Mouse (Mus musculus): Measurements from ENCODE around the gene Bach2. TPM values are rescaled to one million over a fixed set of nuclear protein-coding genes. Genes with fewer than 3 reads are reported as not detected.

Gene Bach2
- total and polyA plus RNA-seq, 2 experiments from 2014 or later, result 2.1 to 2.4 TPM

DNA sequence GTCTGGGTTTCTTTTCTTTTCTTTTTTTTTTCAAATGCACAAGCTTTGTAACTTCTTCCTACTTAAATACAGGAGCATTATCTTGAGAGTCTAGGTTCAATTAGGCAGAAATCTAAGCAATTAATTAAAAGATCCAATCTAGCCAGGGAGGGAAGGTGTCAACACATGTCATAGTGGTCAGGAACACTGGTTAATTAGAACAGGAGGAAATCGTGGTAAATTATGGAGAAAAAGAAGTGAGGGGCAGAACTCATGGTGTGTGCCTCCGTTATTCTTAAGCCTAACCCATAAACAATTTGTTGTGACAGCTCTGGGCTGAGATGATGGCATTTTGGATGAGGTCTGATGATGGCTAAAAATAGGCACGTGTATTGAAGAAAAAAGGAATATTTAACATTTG is 87.0 kb downstream of the Bach2 start:
- no peak overlapping the region for H3K4me3 ChIP-seq (ENCODE audit: low read depth, low read length)
- H3K27me3 ChIP-seq (ENCODE audit: control insufficient read depth, insufficient read depth, low read length), result no peaks in the 10 kb centered on the region
- no peak for DNase-seq (ENCODE audit: low spot score)
- H3K27ac ChIP-seq (ENCODE audit: low read depth), result no peak overlapping the region
- H3K4me1 ChIP-seq (ENCODE audit: control insufficient read depth, insufficient read depth), result peaks cover 25% of the 10 kb centered on the region
- H3K9me3 ChIP-seq (replicated peaks; ENCODE audit: control insufficient read depth, low read length), result no peaks in the 10 kb centered on the region
- H3K9ac ChIP-seq (replicated peaks; ENCODE audit: low read depth, low read length), result no peak overlapping the region
- no peak for ATAC-seq (ENCODE audit: insufficient read depth, low read depth)
- H3K4me2 ChIP-seq (ENCODE audit: low read depth, low read length), result no peak overlapping the region
- 0 out of 2 replicates have a peak, but pooled peaks cover 3% of the 10 kb centered on the region for H3K36me3 ChIP-seq (replicated peaks; ENCODE audit: control insufficient read depth, insufficient read depth, low read length)
- WGBS, result 74% methylated on average over 3 of the region's 3 CpGs
- TF ChIP-seq CTCF (IDR thresholded peaks at IDR 0.05; ENCODE audit: low read depth) (no peak), EP300 (IDR thresholded peaks at IDR 0.05; ENCODE audit: low read depth) (no peak)

DNA sequence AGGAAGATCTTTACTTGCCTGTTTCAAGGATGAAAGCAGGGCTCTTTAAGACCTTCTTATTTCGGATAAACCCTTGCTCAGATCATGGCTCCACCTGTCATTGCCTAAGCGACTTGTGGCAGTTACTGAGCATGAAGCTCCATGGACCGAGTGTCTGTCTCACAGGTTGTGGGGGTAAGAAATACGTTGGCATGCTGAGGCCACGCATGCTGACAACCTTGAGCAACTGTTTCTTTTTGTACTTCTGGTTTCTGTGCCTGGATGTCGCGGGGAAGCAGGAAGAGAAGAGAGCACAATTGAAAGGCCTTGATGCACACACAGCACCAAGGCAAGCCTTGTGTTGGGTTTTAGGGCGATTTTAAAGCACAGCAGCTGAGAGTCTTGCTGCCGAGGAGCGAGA is 87.7 kb downstream of the Bach2 start:
- no peak overlapping the region for H3K27ac ChIP-seq (ENCODE audit: low read depth)
- H3K4me2 ChIP-seq (ENCODE audit: low read depth, low read length), result no peak overlapping the region
- H3K9ac ChIP-seq (replicated peaks; ENCODE audit: low read depth, low read length), result no peak overlapping the region
- no peaks in the 10 kb centered on the region for H3K9me3 ChIP-seq (replicated peaks; ENCODE audit: control insufficient read depth, low read length)
- H3K4me3 ChIP-seq (ENCODE audit: low read depth, low read length), result no peak overlapping the region
- WGBS, result 58% methylated on average over 10 of the region's 10 CpGs
- ATAC-seq (ENCODE audit: insufficient read depth, low read depth) (no peak), DNase-seq (ENCODE audit: low spot score) (no peak)
- H3K4me1 ChIP-seq (ENCODE audit: control insufficient read depth, insufficient read depth), result peaks cover 32% of the 10 kb centered on the region
- H3K27me3 ChIP-seq (ENCODE audit: control insufficient read depth, insufficient read depth, low read length), result no peaks in the 10 kb centered on the region
- TF ChIP-seq CTCF (IDR thresholded peaks at IDR 0.05; ENCODE audit: low read depth) (no peak), EP300 (IDR thresholded peaks at IDR 0.05; ENCODE audit: low read depth) (no peak)
- 0 out of 2 replicates have a peak, but pooled peaks cover 3% of the 10 kb centered on the region for H3K36me3 ChIP-seq (replicated peaks; ENCODE audit: control insufficient read depth, insufficient read depth, low read length)

DNA sequence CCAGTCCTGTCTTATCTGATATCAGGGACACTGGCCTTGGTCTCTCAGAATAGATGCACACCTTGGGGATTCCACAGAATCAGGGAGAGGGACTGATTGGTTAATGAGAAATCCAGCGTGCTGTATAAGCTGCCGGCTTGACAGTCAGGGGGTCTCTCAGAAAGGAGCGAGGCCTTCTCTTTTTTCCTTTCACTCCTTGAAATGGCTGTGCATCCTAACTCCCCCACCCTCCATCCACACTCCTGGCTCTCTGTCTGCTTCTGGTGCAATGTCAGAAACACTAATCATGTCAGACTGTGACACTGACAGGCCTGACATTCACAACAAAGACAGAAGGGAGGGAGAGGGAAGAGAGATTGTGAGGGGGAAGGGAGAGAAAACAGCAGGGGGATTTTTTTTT is 88.3 kb downstream of the Bach2 start:
- TF ChIP-seq CTCF (IDR thresholded peaks at IDR 0.05; ENCODE audit: low read depth) (no peak), EP300 (IDR thresholded peaks at IDR 0.05; ENCODE audit: low read depth) (no peak)
- no peak for ATAC-seq (ENCODE audit: insufficient read depth, low read depth)
- no peaks in the 10 kb centered on the region for H3K27me3 ChIP-seq (ENCODE audit: control insufficient read depth, insufficient read depth, low read length)
- no peak for DNase-seq (ENCODE audit: low spot score)
- H3K9me3 ChIP-seq (replicated peaks; ENCODE audit: control insufficient read depth, low read length), result no peaks in the 10 kb centered on the region
- H3K4me3 ChIP-seq (ENCODE audit: low read depth, low read length), result no peak overlapping the region
- no peak overlapping the region for H3K27ac ChIP-seq (ENCODE audit: low read depth)
- 28% methylated on average over 3 of the region's 3 CpGs for WGBS
- 0 out of 2 replicates have a peak, but pooled peaks cover 3% of the 10 kb centered on the region for H3K36me3 ChIP-seq (replicated peaks; ENCODE audit: control insufficient read depth, insufficient read depth, low read length)
- H3K9ac ChIP-seq (replicated peaks; ENCODE audit: low read depth, low read length), result no peak overlapping the region
- H3K4me2 ChIP-seq (ENCODE audit: low read depth, low read length), result no peak overlapping the region
- peaks cover 35% of the 10 kb centered on the region for H3K4me1 ChIP-seq (ENCODE audit: control insufficient read depth, insufficient read depth)

DNA sequence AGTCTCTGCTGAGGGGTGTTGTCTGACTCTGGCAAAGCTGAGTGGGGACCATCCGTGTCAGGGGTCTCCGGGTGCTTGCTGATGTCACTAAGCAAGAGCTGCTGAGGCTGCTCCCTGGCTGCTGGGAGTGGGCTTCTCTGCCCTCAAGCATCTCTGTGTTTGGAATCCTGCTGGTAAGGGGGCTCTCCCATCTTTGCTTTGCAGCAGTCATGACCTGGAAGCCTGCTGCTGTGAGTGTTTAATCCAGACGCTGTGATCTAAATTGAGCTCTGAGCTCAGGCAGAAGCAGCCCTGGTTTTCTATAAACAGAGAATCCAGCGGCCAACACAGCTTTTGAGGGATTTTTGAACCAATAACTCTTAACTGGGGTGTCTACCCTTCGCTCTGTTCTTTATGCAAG is 89.0 kb downstream of the Bach2 start:
- 0 out of 2 replicates have a peak, but pooled peaks cover 3% of the 10 kb centered on the region for H3K36me3 ChIP-seq (replicated peaks; ENCODE audit: control insufficient read depth, insufficient read depth, low read length)
- peaks cover 35% of the 10 kb centered on the region for H3K4me1 ChIP-seq (ENCODE audit: control insufficient read depth, insufficient read depth)
- DNase-seq (ENCODE audit: low spot score), result no peak
- 43% methylated on average over 5 of the region's 5 CpGs for WGBS
- H3K4me2 ChIP-seq (ENCODE audit: low read depth, low read length), result no peak overlapping the region
- H3K27me3 ChIP-seq (ENCODE audit: control insufficient read depth, insufficient read depth, low read length), result no peaks in the 10 kb centered on the region
- H3K9me3 ChIP-seq (replicated peaks; ENCODE audit: control insufficient read depth, low read length), result no peaks in the 10 kb centered on the region
- H3K9ac ChIP-seq (replicated peaks; ENCODE audit: low read depth, low read length), result no peak overlapping the region
- no peak for TF ChIP-seq EP300 (IDR thresholded peaks at IDR 0.05; ENCODE audit: low read depth)
- no peak for TF ChIP-seq CTCF (IDR thresholded peaks at IDR 0.05; ENCODE audit: low read depth)
- no peak for ATAC-seq (ENCODE audit: insufficient read depth, low read depth)
- peak overlapping the region; percentile 24; the same call in 1 of the 2 replicates for H3K27ac ChIP-seq (ENCODE audit: low read depth)
- H3K4me3 ChIP-seq (ENCODE audit: low read depth, low read length), result no peak overlapping the region

DNA sequence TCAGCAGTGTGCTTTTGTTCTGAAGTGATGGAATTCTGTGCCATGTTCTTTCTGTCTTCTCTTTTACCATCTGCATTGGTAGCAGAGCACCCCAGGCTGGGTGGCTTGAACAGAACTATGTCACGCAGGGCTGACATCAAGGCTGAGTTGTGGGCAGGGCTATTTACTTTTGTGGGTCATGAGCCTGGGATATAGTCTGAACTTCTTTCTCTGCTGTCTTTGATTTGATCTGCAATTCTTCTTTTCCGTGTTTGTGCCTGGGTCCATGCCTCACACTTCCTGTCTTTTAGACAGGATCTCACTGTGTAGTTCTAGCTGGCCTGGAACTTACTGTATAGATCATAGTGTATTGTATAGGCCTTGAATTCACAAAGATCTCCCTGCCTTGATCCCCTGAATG is 90.0 kb downstream of the Bach2 start:
- TF ChIP-seq EP300 (IDR thresholded peaks at IDR 0.05; ENCODE audit: low read depth), result no peak
- TF ChIP-seq CTCF (IDR thresholded peaks at IDR 0.05; ENCODE audit: low read depth), result no peak
- Histone ChIP-seq H3K9me3 (replicated peaks; ENCODE audit: control insufficient read depth, low read length) (no peaks in the 10 kb centered on the region), H3K27ac (ENCODE audit: low read depth) (no peak overlapping the region), H3K4me3 (ENCODE audit: low read depth, low read length) (no peak overlapping the region), H3K9ac (replicated peaks; ENCODE audit: low read depth, low read length) (no peak overlapping the region), H3K4me2 (ENCODE audit: low read depth, low read length) (no peak overlapping the region), H3K36me3 (replicated peaks; ENCODE audit: control insufficient read depth, insufficient read depth, low read length) (no peaks in the 10 kb centered on the region), H3K4me1 (ENCODE audit: control insufficient read depth, insufficient read depth) (peaks cover 35% of the 10 kb centered on the region), H3K27me3 (ENCODE audit: control insufficient read depth, insufficient read depth, low read length) (no peaks in the 10 kb centered on the region)
- ATAC-seq (ENCODE audit: insufficient read depth, low read depth) (no peak), DNase-seq (ENCODE audit: low spot score) (no peak)
- 82% methylated on average over 2 of the region's 2 CpGs for WGBS

Data from heart, postnatal 0 days (tissue).